Mouse (Mus musculus) thymus, adult 2 months (tissue): ENCODE results near the gene Ppp2r5c. TPM values are rescaled to one million over a fixed set of nuclear protein-coding genes. Genes with fewer than 3 reads are reported as not detected.

Experiments used
- DNase-seq: peaks from one replicate; pipeline ENCODE4 v3.0.0; 2021
- H3K27ac ChIP-seq: fragments of 200-500 bp; 2 replicates; pipeline ENCODE4 v1.5.1; 2012; ENCODE audit warnings: low read length, control low read depth; ENCODE audit not compliant: control insufficient read depth, insufficient read depth
- H3K27me3 ChIP-seq: fragments of 200-500 bp; 2 replicates; pipeline ENCODE4 v1.6.1; 2012; ENCODE audit warnings: mild to moderate bottlenecking, low read length, moderate library complexity, mixed read lengths; ENCODE audit not compliant: control insufficient read depth, insufficient read depth
- H3K36me3 ChIP-seq: fragments of 200-500 bp; 2 replicates; pipeline ENCODE4 v1.6.1; 2012; ENCODE audit warnings: mild to moderate bottlenecking, low read length, moderate library complexity; ENCODE audit not compliant: control insufficient read depth, insufficient read depth
- H3K4me1 ChIP-seq: fragments of 200-500 bp; replicated peaks from 2 replicates; pipeline ENCODE4 v1.6.1; 2012; ENCODE audit warnings: low read length; ENCODE audit not compliant: control insufficient read depth, insufficient read depth
- H3K4me3 ChIP-seq: fragments of 200-500 bp; 2 replicates; pipeline ENCODE4 v1.5.1; 2012; ENCODE audit warnings: mild to moderate bottlenecking, low read length, control low read depth, moderate library complexity; ENCODE audit not compliant: control insufficient read depth, insufficient read depth
- CTCF ChIP-seq: fragments of 200-500 bp; IDR thresholded peaks from 2 replicates; pipeline ENCODE4 v1.5.1; 2012; ENCODE audit warnings: mild to moderate bottlenecking, control low read depth, low read length, moderate library complexity, borderline replicate concordance; ENCODE audit not compliant: control insufficient read depth, poor library complexity, insufficient read depth; ENCODE audit errors: extremely low read depth
- POLR2A ChIP-seq: fragments of 200-500 bp; IDR thresholded peaks from 2 replicates; pipeline ENCODE4 v1.6.1; 2012; ENCODE audit warnings: mild to moderate bottlenecking, low read length, control low read depth, moderate library complexity; ENCODE audit not compliant: control insufficient read depth, poor library complexity, insufficient read depth; ENCODE audit errors: extremely low read depth
- WGBS: fragments of 180-500 bp; shearing (Covaris S2); methylation state at CpG from one replicate; pipeline ENCODE4 v1.1.7; 2018; 5-methylcytosine and 5-hydroxymethylcytosine counted together
- polyA plus RNA-seq: library from polyadenylated mRNA; depleted of rRNA; stranded (reverse); fragments of >200 nt; gene quantifications from 2 replicates; pipeline ENCODE4 v1.2.3, GENCODE M21; 2012

Gene Ppp2r5c
- polyA plus RNA-seq, 1 experiment, result 83.7 TPM

DNA sequence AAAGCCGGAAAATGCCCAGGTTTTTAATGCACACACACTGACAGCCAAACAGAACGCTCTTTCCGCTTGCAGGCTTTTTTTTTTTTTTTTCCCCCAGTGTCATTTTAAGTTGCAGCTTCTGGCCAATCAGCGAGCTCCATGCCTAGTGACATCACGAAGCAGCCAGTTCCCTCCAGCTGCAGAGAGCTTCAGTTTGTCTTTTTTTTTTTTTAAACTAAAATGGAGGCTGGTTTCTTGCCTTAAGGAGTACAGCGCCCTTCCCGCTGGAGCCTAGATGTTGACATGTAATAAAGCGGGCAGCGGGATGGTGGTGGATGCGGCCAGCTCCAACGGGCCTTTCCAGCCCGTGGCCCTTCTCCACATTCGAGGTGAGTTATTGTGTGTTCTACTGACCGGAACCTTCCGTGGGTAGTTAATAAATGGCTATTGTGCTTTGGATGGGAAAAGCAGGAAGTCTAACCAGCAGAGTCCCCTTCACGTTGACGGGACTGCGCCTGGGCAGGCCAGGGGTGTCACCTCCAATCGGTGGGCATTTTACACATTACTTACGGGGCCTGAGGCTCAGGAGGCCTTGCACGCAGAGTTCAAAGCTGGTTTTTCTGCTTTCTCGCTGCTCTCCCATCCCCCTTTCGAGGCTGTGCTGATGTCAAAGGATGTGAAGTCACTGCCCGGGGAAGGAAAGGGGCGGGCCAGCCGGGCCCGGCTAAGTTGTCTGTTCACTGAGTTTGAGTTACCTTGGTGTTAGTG lies 38.8 kb downstream of the Ppp2r5c start:
- peak overlapping the region; percentile 94 for H3K4me3 ChIP-seq
- WGBS, result under 1% methylated on average over 27 of the region's 27 CpGs
- no peak; the same call in 1 of the 2 replicates for TF ChIP-seq CTCF
- peak; percentile 50 for TF ChIP-seq POLR2A
- peak; percentile 88 for DNase-seq
- H3K4me1 ChIP-seq, result peaks cover 52% of the 10 kb centered on the region
- peak overlapping the region; percentile 99 for H3K27ac ChIP-seq
- H3K36me3 ChIP-seq, result no peaks in the 10 kb centered on the region
- no peaks in the 10 kb centered on the region for H3K27me3 ChIP-seq

DNA sequence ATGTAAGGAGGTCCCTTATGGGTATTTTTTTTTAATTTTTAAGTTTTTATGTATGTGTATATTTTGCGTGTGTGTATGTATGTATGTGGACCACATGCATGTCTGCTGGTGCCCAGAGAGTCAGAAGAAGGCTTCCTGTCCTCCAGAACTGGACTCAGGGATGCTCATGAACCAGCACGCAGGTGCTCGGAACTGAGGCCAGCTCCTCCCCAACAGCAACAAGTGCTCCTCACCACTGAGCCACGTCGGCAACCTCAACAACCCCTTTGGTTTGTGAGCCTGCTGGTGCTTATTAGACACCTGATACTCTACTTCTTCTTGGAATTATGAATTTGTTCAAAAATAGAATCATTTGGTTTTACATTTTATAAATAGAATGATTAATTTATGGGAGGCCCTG lies 39.9 kb downstream of the Ppp2r5c start:
- Histone ChIP-seq H3K27ac (peak overlapping the region; percentile 99), H3K4me3 (peak overlapping the region; percentile 94)

DNA sequence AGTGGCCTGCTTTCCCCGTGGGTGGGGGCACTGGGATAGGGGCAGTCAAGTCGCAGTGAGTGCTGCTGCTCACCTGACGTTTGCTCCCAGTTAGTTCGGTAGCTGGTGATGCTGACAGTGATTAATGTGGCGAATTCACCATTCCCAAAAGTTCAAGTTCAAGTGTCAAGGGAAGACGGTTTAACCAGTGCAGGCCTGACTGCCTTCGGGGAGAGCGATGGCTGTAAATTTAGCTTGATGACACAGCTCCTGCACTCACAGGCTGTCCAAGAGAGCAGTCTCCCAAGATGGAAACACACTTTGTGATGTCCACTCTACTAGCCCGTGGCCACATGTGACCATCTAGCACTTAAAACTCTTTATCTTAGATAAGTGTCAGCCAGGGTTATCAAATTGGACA lies 41.1 kb downstream of the Ppp2r5c start:
- WGBS, result 85% methylated on average over 9 of the region's 9 CpGs
- H3K27ac ChIP-seq, result peak overlapping the region; percentile 99; the same call in 1 of the 2 replicates
- no peak for DNase-seq
- H3K27me3 ChIP-seq, result no peaks in the 10 kb centered on the region
- no peak for TF ChIP-seq CTCF
- TF ChIP-seq POLR2A, result no peak
- no peaks in the 10 kb centered on the region for H3K36me3 ChIP-seq
- 0 out of 2 replicates have a peak overlapping the region, but pooled peaks have one; percentile 0 for H3K4me3 ChIP-seq
- peaks cover 67% of the 10 kb centered on the region for H3K4me1 ChIP-seq

More for the DNA sequence above, 39.9 kb downstream of the Ppp2r5c start:
- no peak for TF ChIP-seq CTCF
- no peak for TF ChIP-seq POLR2A
- no peak for DNase-seq
- H3K36me3 ChIP-seq, result no peaks in the 10 kb centered on the region
- WGBS, result 25% methylated on average over 5 of the region's 5 CpGs
- no peaks in the 10 kb centered on the region for H3K27me3 ChIP-seq
- H3K4me1 ChIP-seq, result peaks cover 59% of the 10 kb centered on the region

DNA sequence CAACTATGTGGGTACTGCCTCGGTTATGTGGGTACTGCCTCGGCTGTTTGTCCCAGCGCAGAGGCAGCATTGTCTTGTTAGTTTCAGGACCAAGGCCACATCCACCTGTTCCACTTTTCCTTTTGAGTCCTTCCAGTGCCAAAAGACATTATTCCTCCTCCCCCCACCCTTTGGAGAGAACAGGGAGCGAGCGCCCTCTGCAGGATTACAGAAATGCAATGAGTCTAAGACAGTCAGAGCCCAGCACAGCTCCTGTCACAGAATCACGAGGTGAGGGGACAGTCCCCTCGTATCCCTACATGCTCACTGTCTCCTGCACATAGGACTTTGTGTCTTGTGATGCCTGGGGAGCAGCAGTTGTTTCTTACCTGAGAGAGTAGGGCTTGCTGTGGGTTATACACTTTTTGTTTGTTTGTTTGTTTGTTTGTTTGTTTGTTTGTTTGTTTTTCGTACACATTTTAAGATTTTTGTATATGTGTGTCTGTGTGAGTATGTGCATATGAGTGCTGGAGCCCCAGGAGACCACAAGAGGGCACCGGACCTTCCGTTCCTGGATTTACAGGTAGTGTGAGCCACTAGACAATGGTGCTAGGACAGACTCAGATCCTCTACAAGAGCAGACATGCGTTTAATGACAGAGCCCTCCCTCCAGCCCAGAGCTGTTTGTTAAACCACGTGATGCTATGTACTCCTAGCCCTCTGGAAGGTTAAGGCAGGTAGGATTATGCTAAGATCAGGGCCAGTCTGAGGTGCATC lies 43.2 kb downstream of the Ppp2r5c start:
- Histone ChIP-seq H3K4me1 (peaks cover 68% of the 10 kb centered on the region), H3K27ac (no peak overlapping the region), H3K36me3 (no peaks in the 10 kb centered on the region), H3K27me3 (no peaks in the 10 kb centered on the region), H3K4me3 (no peak overlapping the region)
- TF ChIP-seq CTCF (no peak), POLR2A (no peak)
- WGBS, result 97% methylated on average over 12 of the region's 12 CpGs
- DNase-seq, result no peak

DNA sequence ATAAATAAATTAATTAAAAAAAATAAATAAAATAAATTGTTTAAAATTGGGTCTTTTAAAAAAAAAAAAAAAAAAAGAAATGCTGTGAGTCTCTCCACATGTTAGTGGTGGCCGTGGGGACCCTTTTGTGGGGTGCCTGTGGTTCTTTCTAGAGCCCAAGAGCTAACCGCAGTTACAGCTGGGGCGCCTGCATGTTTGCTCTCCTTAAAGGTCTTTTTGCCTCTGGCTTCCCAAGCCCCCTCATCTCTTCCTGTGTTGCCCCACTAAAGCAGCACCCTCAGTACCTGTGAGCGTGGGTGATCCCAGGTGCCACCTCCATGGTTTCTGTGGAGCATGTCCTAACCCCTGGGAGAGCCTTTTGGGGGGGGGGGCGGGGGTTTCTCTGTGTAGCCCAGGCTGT lies 45.5 kb downstream of the Ppp2r5c start:
- no peaks in the 10 kb centered on the region for H3K36me3 ChIP-seq
- peak; percentile 79 for DNase-seq
- no peak overlapping the region for H3K4me3 ChIP-seq
- WGBS, result 4% methylated on average over 5 of the region's 5 CpGs
- peak overlapping the region; percentile 93; the same call in 1 of the 2 replicates for H3K27ac ChIP-seq
- H3K4me1 ChIP-seq, result peaks cover 83% of the 10 kb centered on the region
- no peaks in the 10 kb centered on the region for H3K27me3 ChIP-seq
- TF ChIP-seq POLR2A, result no peak
- no peak for TF ChIP-seq CTCF

DNA sequence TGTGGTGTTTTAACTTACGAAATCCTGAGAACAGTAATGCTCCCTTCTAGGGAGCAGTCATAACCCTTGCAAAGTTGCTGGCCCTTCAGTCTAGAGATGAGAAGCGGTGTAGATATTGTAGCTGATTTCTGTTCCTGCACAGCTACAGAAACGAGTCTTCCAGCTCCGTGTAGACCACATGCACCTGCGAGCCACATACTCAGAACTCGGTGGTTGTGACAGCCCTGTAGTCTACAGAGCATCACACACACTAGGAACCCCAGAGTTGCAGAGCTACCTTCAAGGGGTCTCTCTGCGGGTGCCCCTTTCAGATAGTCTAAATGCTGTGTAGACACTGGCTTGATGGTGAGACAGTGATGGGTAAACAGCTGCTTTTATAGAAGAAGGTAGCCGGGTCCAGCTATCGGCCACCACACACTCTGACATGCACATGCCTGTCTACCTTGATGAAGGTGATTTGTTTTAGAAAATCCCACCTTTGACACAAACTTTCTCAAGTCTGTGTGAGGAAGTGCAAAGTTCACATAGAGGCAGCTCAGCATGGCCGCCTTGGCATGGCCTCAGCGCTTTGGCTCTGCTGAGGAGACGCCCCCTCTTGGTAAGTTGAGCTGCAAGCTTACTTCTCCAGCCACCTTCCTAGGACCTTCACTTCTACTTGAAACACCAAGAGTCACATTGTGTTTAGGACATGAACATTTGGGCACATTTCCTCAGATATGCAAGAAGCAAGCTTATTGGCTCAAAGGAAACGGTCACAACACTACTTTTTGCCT lies 46.9 kb downstream of the Ppp2r5c start:
- H3K27me3 ChIP-seq, result no peaks in the 10 kb centered on the region
- H3K27ac ChIP-seq, result peak overlapping the region; percentile 91
- H3K36me3 ChIP-seq, result no peaks in the 10 kb centered on the region
- no peak overlapping the region for H3K4me3 ChIP-seq
- no peak for DNase-seq
- WGBS, result 42% methylated on average over 13 of the region's 13 CpGs
- H3K4me1 ChIP-seq, result peaks cover 83% of the 10 kb centered on the region
- TF ChIP-seq POLR2A (no peak), CTCF (no peak)
